Mouse (Mus musculus): ENCODE measurements around the gene Dok5. TPM values are rescaled to one million over a fixed set of nuclear protein-coding genes. Genes with fewer than 3 reads are reported as not detected.

Dok5 gene
- polyA plus RNA-seq, 1 experiment, result 0.02 TPM

DNA sequence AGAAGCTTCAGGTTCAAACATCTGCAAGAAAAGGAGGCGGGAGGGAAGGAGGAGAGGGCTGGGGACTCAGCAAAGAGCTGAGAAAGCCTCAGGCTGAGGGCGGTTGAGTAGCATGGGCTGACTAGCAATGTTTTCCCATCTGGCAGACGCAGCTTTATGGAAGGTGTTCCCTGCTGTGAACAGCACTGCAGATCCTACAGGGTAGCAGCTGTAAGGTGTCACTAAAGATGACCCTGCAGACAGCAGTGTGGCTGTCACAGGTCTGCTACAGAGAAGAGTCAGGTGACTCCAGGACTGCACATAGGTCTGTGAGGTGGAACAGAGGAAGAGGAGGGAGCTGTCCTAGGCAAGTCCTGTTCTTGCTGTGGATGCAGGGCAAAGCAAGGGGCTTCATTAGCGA, 11.2 kb upstream of the Dok5 start:
- no peak overlapping the region for H3K4me2 ChIP-seq (ENCODE audit: low read depth)
- H3K79me2 ChIP-seq (ENCODE audit: control insufficient read depth, insufficient read depth), result no peaks in the 10 kb centered on the region
- no peak overlapping the region for H3K4me3 ChIP-seq
- TF ChIP-seq SRF (IDR thresholded peaks at IDR 0.05; ENCODE audit: control insufficient read depth, insufficient read length, low read depth) (no peak), REST (IDR thresholded peaks at IDR 0.05; ENCODE audit: insufficient read depth, insufficient read length) (no peak), TCF3 (IDR thresholded peaks at IDR 0.05; ENCODE audit: insufficient read length, low read depth) (no peak), MYOD1 (IDR thresholded peaks at IDR 0.05; ENCODE audit: control insufficient read depth in 1 of 3, insufficient read length in 2 of 3, low read depth in 2 of 3) (no peak), MYOG (IDR thresholded peaks at IDR 0.05; ENCODE audit: control insufficient read depth in 1 of 3, insufficient read depth in 1 of 3, insufficient read length in 2 of 3, low read depth in 2 of 3) (no peak), POLR2A (IDR thresholded peaks at IDR 0.05; ENCODE audit: insufficient read length, low read depth) (no peak), USF1 (IDR thresholded peaks at IDR 0.05; ENCODE audit: low read depth) (no peak), MAX (IDR thresholded peaks at IDR 0.05; ENCODE audit: low read depth) (no peak), CEBPB (IDR thresholded peaks at IDR 0.05; ENCODE audit: insufficient read depth, poor library complexity, severe bottlenecking) (no peak), TCF12 (IDR thresholded peaks at IDR 0.05; ENCODE audit: insufficient read depth, poor library complexity, severe bottlenecking) (no peak), E2F4 (IDR thresholded peaks at IDR 0.05; ENCODE audit: insufficient read depth) (no peak), POLR2AphosphoS2 (IDR thresholded peaks at IDR 0.05; ENCODE audit: insufficient read length, low read depth) (no peak)
- H3ac ChIP-seq (ENCODE audit: control insufficient read depth, insufficient read length), result no peak overlapping the region
- H3K27me3 ChIP-seq (ENCODE audit: control insufficient read depth, insufficient read depth, insufficient read length), result no peaks in the 10 kb centered on the region
- no peaks in the 10 kb centered on the region for H3K36me3 ChIP-seq (ENCODE audit: control insufficient read depth, insufficient read depth)

DNA sequence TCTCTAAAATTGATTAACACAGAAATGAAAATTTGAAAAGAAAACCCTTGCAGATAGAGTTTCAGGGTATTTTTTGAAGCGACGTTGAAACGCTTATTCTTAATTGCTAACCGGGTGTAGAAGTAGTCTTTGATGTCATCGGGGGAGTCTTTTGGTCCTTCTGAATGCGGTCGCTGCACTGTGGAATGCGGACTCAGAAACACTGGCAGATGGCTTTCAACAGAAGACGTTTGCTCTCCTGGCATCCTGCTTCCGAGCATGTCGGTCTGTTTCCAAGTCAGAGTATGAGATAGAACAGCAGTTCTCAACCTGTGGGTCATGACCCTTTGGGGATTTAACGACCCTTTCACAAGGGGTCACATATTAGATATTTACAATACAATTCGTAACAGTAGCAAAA, 7.5 kb upstream of the Dok5 start:
- TF ChIP-seq SRF (IDR thresholded peaks at IDR 0.05; ENCODE audit: control insufficient read depth, insufficient read length, low read depth) (no peak), TCF12 (IDR thresholded peaks at IDR 0.05; ENCODE audit: insufficient read depth, poor library complexity, severe bottlenecking) (no peak), POLR2AphosphoS2 (IDR thresholded peaks at IDR 0.05; ENCODE audit: insufficient read length, low read depth) (no peak), MYOD1 (IDR thresholded peaks at IDR 0.05; ENCODE audit: control insufficient read depth in 1 of 3, insufficient read length in 2 of 3, low read depth in 2 of 3) (no peak), TCF3 (IDR thresholded peaks at IDR 0.05; ENCODE audit: insufficient read length, low read depth) (no peak), MYOG (IDR thresholded peaks at IDR 0.05; ENCODE audit: control insufficient read depth in 1 of 3, insufficient read depth in 1 of 3, insufficient read length in 2 of 3, low read depth in 2 of 3) (no peak), MAX (IDR thresholded peaks at IDR 0.05; ENCODE audit: low read depth) (no peak), POLR2A (IDR thresholded peaks at IDR 0.05; ENCODE audit: insufficient read length, low read depth) (no peak), USF1 (IDR thresholded peaks at IDR 0.05; ENCODE audit: low read depth) (no peak), E2F4 (IDR thresholded peaks at IDR 0.05; ENCODE audit: insufficient read depth) (no peak), REST (IDR thresholded peaks at IDR 0.05; ENCODE audit: insufficient read depth, insufficient read length) (no peak), CEBPB (IDR thresholded peaks at IDR 0.05; ENCODE audit: insufficient read depth, poor library complexity, severe bottlenecking) (no peak)
- H3K27me3 ChIP-seq (ENCODE audit: control insufficient read depth, insufficient read depth, insufficient read length), result no peaks in the 10 kb centered on the region
- no peaks in the 10 kb centered on the region for H3K36me3 ChIP-seq (ENCODE audit: control insufficient read depth, insufficient read depth)
- no peak overlapping the region for H3ac ChIP-seq (ENCODE audit: control insufficient read depth, insufficient read length)
- H3K79me2 ChIP-seq (ENCODE audit: control insufficient read depth, insufficient read depth), result no peaks in the 10 kb centered on the region
- no peak overlapping the region for H3K4me3 ChIP-seq
- no peak overlapping the region for H3K4me2 ChIP-seq (ENCODE audit: low read depth)

DNA sequence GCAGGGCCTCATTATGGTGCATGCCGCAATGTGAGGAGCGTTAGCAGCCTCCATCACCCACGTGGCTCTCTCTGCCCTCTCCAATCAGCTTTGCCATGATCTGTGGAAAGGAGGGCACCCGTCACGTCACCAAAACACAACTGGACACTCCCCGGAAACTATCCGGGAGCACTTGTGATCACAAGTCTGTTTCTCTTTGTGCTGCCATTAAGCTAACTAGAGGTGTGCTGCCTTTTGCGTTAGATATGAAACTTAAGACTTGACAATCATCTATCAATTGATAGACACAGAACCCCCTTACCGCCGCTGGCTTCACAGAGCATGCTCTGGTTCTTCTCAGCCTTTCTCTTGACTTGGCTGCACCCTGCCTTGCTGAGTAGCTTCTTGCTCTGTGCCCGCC, 6.9 kb upstream of the Dok5 start:
- TF ChIP-seq POLR2AphosphoS2 (IDR thresholded peaks at IDR 0.05; ENCODE audit: insufficient read length, low read depth) (no peak), TCF12 (IDR thresholded peaks at IDR 0.05; ENCODE audit: insufficient read depth, poor library complexity, severe bottlenecking) (no peak), MYOD1 (IDR thresholded peaks at IDR 0.05; ENCODE audit: control insufficient read depth in 1 of 3, insufficient read length in 2 of 3, low read depth in 2 of 3) (no peak), MYOG (IDR thresholded peaks at IDR 0.05; ENCODE audit: control insufficient read depth in 1 of 3, insufficient read depth in 1 of 3, insufficient read length in 2 of 3, low read depth in 2 of 3) (no peak), SRF (IDR thresholded peaks at IDR 0.05; ENCODE audit: control insufficient read depth, insufficient read length, low read depth) (no peak), POLR2A (IDR thresholded peaks at IDR 0.05; ENCODE audit: insufficient read length, low read depth) (no peak), TCF3 (IDR thresholded peaks at IDR 0.05; ENCODE audit: insufficient read length, low read depth) (no peak), USF1 (IDR thresholded peaks at IDR 0.05; ENCODE audit: low read depth) (no peak), MAX (IDR thresholded peaks at IDR 0.05; ENCODE audit: low read depth) (no peak), CEBPB (IDR thresholded peaks at IDR 0.05; ENCODE audit: insufficient read depth, poor library complexity, severe bottlenecking) (no peak), REST (IDR thresholded peaks at IDR 0.05; ENCODE audit: insufficient read depth, insufficient read length) (no peak), E2F4 (IDR thresholded peaks at IDR 0.05; ENCODE audit: insufficient read depth) (no peak)
- Histone ChIP-seq H3K4me2 (ENCODE audit: low read depth) (no peak overlapping the region), H3K4me3 (no peak overlapping the region)

DNA sequence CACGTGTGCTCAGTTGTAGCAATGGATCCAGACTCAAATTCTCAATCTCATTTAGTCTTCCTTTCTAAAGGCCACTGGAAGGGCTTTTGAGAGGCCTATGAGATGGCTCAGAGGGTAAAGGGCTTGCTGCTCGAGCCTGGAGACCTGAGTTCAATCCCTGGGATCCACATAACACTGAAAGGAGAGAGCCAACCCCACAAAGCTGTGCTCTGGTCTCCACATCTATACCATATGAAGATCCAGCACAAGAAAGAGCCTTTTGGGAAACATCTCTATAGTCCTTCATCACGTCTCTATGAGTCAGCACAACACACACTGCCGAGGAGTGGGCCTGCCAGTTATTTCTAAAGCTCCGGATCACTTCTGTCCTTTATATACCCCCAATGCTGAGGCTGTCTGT, 5.8 kb upstream of the Dok5 start:
- no peak for TF ChIP-seq MAX (IDR thresholded peaks at IDR 0.05; ENCODE audit: low read depth)
- H3K79me2 ChIP-seq (ENCODE audit: control insufficient read depth, insufficient read depth), result no peaks in the 10 kb centered on the region

More for the DNA sequence above, 6.9 kb upstream of the Dok5 start:
- Histone ChIP-seq H3K79me2 (ENCODE audit: control insufficient read depth, insufficient read depth) (no peaks in the 10 kb centered on the region), H3K27me3 (ENCODE audit: control insufficient read depth, insufficient read depth, insufficient read length) (no peaks in the 10 kb centered on the region), H3K36me3 (ENCODE audit: control insufficient read depth, insufficient read depth) (no peaks in the 10 kb centered on the region), H3ac (ENCODE audit: control insufficient read depth, insufficient read length) (no peak overlapping the region)

DNA sequence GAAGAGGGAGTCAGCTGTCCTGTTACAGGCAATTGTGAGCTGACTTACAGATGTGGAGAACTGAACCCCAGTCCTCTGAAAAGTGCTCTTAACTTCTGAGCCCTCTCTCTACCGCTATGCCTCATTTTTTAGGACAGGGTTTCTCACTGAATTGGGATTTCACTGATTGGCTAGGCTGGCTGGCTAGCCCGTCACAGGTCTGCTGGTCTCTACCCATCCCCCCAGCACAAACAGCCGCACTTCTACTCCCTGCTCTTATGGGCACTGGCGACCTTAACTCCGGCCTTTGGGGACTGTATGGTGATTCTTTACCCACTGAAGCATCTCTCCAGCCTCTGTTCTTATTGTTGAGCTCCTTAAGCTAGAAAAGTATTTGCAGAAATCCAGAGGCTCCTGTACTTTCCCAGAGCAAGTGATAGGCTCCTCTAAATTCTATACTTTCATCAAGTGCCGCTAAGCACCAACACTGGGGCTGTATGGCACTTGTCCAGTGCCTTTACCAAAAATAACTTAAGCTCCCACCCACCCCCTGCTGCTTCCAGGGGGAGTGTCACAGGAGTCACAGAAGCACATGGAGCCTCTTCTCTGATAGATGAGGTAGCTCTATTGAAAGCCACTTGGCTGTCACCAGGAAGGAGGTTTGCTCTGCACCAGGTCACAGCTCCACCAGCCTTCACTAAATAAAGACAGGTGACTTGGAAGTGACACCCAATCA, 4.5 kb upstream of the Dok5 start:
- Histone ChIP-seq H3K4me3 (no peak overlapping the region), H3ac (ENCODE audit: control insufficient read depth, insufficient read length) (no peak overlapping the region), H3K4me2 (ENCODE audit: low read depth) (no peak overlapping the region), H3K27me3 (ENCODE audit: control insufficient read depth, insufficient read depth, insufficient read length) (no peaks in the 10 kb centered on the region), H3K79me2 (ENCODE audit: control insufficient read depth, insufficient read depth) (no peaks in the 10 kb centered on the region), H3K36me3 (ENCODE audit: control insufficient read depth, insufficient read depth) (no peaks in the 10 kb centered on the region)
- TF ChIP-seq POLR2A (IDR thresholded peaks at IDR 0.05; ENCODE audit: insufficient read length, low read depth) (no peak), MYOD1 (IDR thresholded peaks at IDR 0.05; ENCODE audit: control insufficient read depth in 1 of 3, insufficient read length in 2 of 3, low read depth in 2 of 3) (no peak), REST (IDR thresholded peaks at IDR 0.05; ENCODE audit: insufficient read depth, insufficient read length) (no peak), TCF12 (IDR thresholded peaks at IDR 0.05; ENCODE audit: insufficient read depth, poor library complexity, severe bottlenecking) (no peak), POLR2AphosphoS2 (IDR thresholded peaks at IDR 0.05; ENCODE audit: insufficient read length, low read depth) (no peak), CEBPB (IDR thresholded peaks at IDR 0.05; ENCODE audit: insufficient read depth, poor library complexity, severe bottlenecking) (no peak), E2F4 (IDR thresholded peaks at IDR 0.05; ENCODE audit: insufficient read depth) (no peak), TCF3 (IDR thresholded peaks at IDR 0.05; ENCODE audit: insufficient read length, low read depth) (no peak), MAX (IDR thresholded peaks at IDR 0.05; ENCODE audit: low read depth) (no peak), USF1 (IDR thresholded peaks at IDR 0.05; ENCODE audit: low read depth) (no peak), SRF (IDR thresholded peaks at IDR 0.05; ENCODE audit: control insufficient read depth, insufficient read length, low read depth) (no peak), MYOG (IDR thresholded peaks at IDR 0.05; ENCODE audit: control insufficient read depth in 1 of 3, insufficient read depth in 1 of 3, insufficient read length in 2 of 3, low read depth in 2 of 3) (no peak)

More for the DNA sequence above, 5.8 kb upstream of the Dok5 start:
- Histone ChIP-seq H3ac (ENCODE audit: control insufficient read depth, insufficient read length) (no peak overlapping the region), H3K36me3 (ENCODE audit: control insufficient read depth, insufficient read depth) (no peaks in the 10 kb centered on the region), H3K27me3 (ENCODE audit: control insufficient read depth, insufficient read depth, insufficient read length) (no peaks in the 10 kb centered on the region), H3K4me3 (no peak overlapping the region), H3K4me2 (ENCODE audit: low read depth) (no peak overlapping the region)
